Mouse (Mus musculus): ENCODE results near the gene Ikzf2.

The Ikzf2 gene

GRCm38 (mm10) chr1:69687076-69687991, at the start of gene Ikzf2:
TSS of gene Ikzf2 (minus strand) at chr1:69687245.
- DNase-seq (ENCODE audit: low read depth, low spot score): peak; percentile 69

- no peak for DNase-seq (ENCODE audit: low read depth, low spot score)
Observed at GRCm38 (mm10) chr1:69729729-69730128, 42.7 kb upstream of the Ikzf2 start.

DNA sequence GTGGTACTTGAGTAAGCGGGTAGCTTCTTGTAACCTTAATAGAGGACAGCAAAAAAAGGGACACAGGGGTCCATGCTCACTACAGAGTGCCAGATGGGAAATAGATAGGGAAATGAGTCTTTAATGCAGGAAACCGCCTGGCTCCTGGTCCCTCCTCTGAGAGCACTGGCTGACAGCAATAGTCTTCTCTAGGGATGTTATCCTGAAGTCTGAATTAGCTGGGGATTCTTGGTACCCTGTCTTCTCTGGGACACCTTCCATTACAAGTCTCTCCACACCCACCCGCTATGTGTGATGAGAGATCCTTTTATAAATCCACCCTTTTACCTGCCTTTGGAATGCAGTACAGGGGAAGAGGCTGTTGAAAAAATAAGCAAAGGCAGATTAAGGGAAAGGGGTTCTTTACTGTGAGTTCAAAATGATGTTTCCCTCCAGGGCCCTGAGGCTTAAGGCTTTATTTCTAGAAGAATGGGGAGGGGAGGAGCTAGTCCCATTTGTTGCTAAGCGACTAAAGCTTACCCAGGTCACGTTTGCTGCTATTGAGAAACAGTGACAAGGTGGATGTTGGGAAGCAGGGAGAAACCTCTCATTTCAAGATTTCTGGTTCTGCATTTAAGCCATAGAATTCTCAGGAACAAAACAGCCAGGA, 42.1 kb upstream of the Ikzf2 start:
- DNase-seq (ENCODE audit: low read depth, low spot score): peak; percentile 13

DNA sequence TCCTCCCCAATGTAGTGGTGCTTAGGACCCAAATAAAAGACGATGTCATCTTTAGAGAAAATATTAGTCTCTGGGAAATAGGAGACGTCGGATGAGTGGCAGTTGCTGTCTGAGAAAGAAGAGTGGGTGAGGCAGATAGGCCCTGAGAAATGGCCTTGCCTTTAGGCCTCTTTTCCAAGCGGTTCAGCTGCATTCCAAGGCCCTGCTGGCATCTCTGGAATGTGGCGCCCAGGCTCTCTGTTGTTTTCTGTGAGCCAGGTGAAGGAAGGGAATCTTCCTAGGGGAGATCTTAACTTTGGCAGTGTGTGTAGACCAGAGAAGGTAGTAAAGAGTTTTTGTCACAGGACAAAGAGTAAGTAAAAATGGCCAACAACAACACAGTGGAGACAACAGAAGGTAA, 40.9 kb upstream of the Ikzf2 start:
- DNase-seq (ENCODE audit: low read depth, low spot score): no peak

- DNase-seq (ENCODE audit: low read depth, low spot score): no peak
Observed at GRCm38 (mm10) chr1:69717107-69717506, 30.1 kb upstream of the Ikzf2 start.

- no peak for DNase-seq (ENCODE audit: low read depth, low spot score)
Observed at GRCm38 (mm10) chr1:69708571-69708970, 21.5 kb upstream of the Ikzf2 start.

- no peak for DNase-seq (ENCODE audit: low read depth, low spot score)
Observed at GRCm38 (mm10) chr1:69703506-69704156, 16.6 kb upstream of the Ikzf2 start.

- no peak for DNase-seq (ENCODE audit: low read depth, low spot score)
Observed at GRCm38 (mm10) chr1:69691946-69692345, 4.9 kb upstream of the Ikzf2 start.

- peak; percentile 89 for DNase-seq (ENCODE audit: low read depth, low spot score)
Observed at GRCm38 (mm10) chr1:69688961-69689360, 1.9 kb upstream of the Ikzf2 start.

DNA sequence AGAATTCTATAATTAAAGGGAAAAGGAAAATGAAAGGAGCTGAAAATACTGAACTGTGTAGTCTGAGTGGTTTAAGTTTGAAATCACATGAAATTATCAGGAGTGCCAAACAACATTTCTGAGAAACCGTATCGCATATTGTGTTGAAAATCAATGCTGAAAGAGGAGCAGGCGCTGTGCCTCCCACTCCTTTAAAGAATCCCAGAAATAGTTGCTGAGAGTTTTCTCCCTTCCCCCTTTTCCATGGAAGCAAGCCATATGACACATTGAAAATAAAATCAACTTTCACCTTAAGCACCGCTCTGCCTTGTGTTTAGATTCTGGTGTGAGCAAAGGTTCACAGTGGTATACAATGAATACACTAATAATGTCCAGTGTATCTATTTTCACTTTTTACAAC, 1.1 kb upstream of the Ikzf2 start:
- no peak for DNase-seq (ENCODE audit: low read depth, low spot score)

GRCm38 (mm10) chr1:69686741-69687075, 337 bp downstream of the Ikzf2 start:
- no peak for DNase-seq (ENCODE audit: low read depth, low spot score)

DNA sequence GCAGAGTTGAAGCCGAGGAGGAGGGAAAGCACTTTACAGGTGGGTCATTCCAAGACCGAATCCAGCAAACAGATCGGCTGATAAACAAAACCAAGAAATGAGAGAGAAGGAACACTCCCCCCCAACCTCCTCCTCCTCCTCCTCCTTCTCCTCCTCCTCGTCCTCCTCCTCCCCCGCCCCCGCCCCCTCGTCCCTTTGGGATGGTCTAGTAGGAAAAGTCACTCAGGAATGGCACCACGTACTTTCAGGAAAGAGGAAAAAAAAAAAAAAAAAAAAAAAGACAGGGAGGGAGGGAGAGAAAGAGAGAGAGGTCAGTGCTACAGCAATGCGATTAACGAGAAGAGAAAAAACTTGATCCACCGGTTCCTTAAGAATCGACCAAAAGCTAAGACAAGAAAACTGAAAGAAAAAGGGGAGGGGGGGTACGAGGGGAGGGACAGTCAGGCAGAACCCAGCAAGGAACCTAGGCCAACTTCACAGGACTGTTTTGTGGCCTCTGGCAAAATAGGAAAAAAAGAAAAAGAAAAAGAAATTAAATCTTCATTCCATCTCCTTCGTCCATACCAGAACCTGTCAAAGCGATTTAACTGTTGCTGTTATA, 1.1 kb downstream of the Ikzf2 start:
- DNase-seq (ENCODE audit: low read depth, low spot score): no peak

- no peak for DNase-seq (ENCODE audit: low read depth, low spot score)
Observed at GRCm38 (mm10) chr1:69685049-69685889, 1.8 kb downstream of the Ikzf2 start.

GRCm38 (mm10) chr1:69684280-69685040, 2.6 kb downstream of the Ikzf2 start:
- no peak for DNase-seq (ENCODE audit: low read depth, low spot score)

DNA sequence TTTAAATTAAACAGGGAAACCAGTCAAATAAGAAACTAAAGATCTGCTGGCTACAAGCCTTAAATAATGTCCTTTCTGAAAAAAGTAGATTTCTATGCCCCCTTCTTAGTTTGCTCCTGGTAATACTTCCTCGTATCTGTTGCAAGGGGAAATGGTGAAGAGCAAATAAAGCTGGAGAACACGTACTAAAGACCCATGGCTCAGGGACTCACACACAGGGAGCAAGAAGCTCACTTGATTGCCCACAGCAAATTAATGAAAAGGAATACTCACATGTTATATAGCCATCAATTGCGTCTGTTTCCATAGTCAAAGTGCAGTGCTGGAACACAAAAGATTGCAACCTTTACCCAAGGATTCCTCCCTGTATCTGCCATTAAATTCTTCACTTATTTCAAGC, 3.2 kb downstream of the Ikzf2 start:
- DNase-seq (ENCODE audit: low read depth, low spot score): no peak

- DNase-seq (ENCODE audit: low read depth, low spot score): no peak
Observed at GRCm38 (mm10) chr1:69683058-69683457, 4.0 kb downstream of the Ikzf2 start.

DNA sequence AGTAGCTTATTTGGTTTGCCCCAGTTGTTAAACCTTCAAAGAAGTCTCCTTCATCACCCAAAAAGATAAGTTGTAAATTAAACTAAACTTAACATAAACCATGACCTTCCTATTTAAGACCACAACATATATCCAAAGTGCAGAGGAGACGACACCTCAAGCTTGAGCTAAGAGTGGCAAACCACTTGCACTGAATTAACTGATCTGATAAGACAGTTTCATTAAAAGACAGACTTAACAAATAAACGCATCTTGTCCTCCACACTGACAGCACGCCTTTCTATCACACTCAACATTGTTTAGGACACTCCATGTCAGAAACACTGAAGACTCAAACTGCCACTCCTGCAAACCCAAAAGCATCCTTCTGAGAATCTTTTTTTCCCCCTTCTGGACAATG, 4.8 kb downstream of the Ikzf2 start:
- DNase-seq (ENCODE audit: low read depth, low spot score): no peak

- no peak for DNase-seq (ENCODE audit: low read depth, low spot score)
Observed at GRCm38 (mm10) chr1:69681003-69681402, 6.0 kb downstream of the Ikzf2 start.

DNA sequence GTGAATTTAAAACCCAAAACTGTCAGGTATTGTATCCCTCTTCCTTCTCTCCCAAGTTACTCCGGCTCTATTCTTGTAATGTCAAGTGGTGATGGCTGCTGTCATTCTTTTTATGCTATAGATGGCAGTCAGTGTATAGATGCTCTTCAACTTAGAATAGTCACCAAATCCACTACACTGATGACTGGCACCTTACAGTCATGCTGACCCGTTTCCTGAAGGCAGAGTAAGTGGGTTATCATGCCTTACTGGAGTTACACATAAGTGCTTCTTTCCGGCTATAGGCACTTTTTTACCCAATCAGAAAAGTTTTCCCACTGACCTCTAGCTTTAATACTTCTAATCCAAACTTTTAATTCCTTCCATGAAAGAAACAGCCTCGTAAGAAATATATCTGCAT, 6.5 kb downstream of the Ikzf2 start:
- no peak for DNase-seq (ENCODE audit: low read depth, low spot score)

- no peak for DNase-seq (ENCODE audit: low read depth, low spot score)
Observed at GRCm38 (mm10) chr1:69669897-69670404, 17.1 kb downstream of the Ikzf2 start.
